In the genomic region with DNA sequence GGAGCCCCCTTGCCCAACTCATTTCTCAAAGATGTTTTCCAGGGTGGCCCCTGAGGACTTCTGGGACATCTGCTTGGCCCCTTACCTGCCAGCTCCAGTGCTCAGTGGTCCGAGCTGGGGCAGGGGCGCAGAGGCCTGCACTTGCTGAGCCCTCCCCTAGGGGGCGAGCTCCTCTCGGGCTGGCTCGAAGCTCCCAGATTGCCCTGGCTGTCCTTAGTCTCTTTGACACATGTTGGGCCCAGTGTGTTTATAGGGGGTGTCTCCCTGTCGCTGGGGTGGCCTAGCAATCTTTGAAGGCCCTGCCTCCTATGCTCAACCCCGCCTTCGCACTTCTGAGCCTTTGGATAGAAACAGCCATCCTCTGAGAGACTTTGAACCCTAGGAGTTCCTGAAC, we compare ENCODE assay signal across 8 mouse cellular contexts. TPM values are rescaled to one million over a fixed set of nuclear protein-coding genes. Genes with fewer than 3 reads are reported as not detected.
DNase-seq lines count a peak whose midpoint lies in the region; ATAC-seq and TF ChIP-seq lines count a peak whose summit lies in the region.

No protein-coding gene starts in this region.

- ATAC-seq in lung, embryonic 16.5 days (ENCODE audit: low read depth), result peak; percentile 18; the same call in 1 of the 2 replicates

- H3K9me3 ChIP-seq in lung, embryonic 16.5 days (ENCODE audit: control insufficient read depth, low read length), result no peaks in the 10 kb centered on the region

- TF ChIP-seq CTCF in olfactory bulb, adult 2 months (IDR thresholded peaks at IDR 0.05; ENCODE audit: insufficient read depth, low read depth, low read length), result peak; percentile 91

- H3K4me1 ChIP-seq in lung, embryonic 16.5 days (replicated peaks; ENCODE audit: control insufficient read depth, insufficient read depth, low read length), result peaks cover 44% of the 10 kb centered on the region
- peaks cover 35% of the 10 kb centered on the region for H3K4me1 ChIP-seq in olfactory bulb, adult 2 months (ENCODE audit: control insufficient read depth, insufficient read depth, low read length)

- no peaks in the 10 kb centered on the region for H3K36me3 ChIP-seq in lung, embryonic 16.5 days (ENCODE audit: control insufficient read depth, insufficient read depth, low read length)

- DNase-seq in urinary bladder, adult 2 months (ENCODE audit: low spot score), result peak; percentile 31
- DNase-seq in urinary bladder, adult 18-20 months (ENCODE audit: low spot score in 2 of 2), result no peak
- DNase-seq in cerebellum, postnatal 14 days, result peak; percentile 77 to 78
- peak; percentile 26 to 43 for DNase-seq in heart, adult 9 months (ENCODE audit: low spot score in 2 of 2)
- DNase-seq in kidney, adult 8-10 months, result peak; percentile 78 to 84
- no peak for DNase-seq in c-Kit-positive CD71-positive TER-119-positive erythroid progenitor cells, embryonic 14.5 days (ENCODE audit: low spot score)

- H3K27me3 ChIP-seq in lung, embryonic 16.5 days (ENCODE audit: control insufficient read depth, insufficient read depth, low read depth, low read length), result peaks cover 10% of the 10 kb centered on the region

- H3K27ac ChIP-seq in lung, embryonic 16.5 days (ENCODE audit: low read length), result no peak overlapping the region
- H3K27ac ChIP-seq in olfactory bulb, adult 2 months (ENCODE audit: insufficient read depth, low read depth, low read length), result no peak overlapping the region

- H3K4me2 ChIP-seq in lung, embryonic 16.5 days (ENCODE audit: low read depth, low read length), result peak overlapping the region; percentile 95

- WGBS in lung, embryonic 16.5 days, result 10% methylated on average over 8 of the region's 8 CpGs
- whole genome bisulfite sequencing in olfactory bulb, adult 2 months, result 14% methylated on average over 8 of the region's 8 CpGs

- TF ChIP-seq POLR2A in olfactory bulb, adult 2 months (IDR thresholded peaks at IDR 0.05; ENCODE audit: insufficient read depth, low read depth, low read length), result no peak

- no peak overlapping the region for H3K4me3 ChIP-seq in lung, embryonic 16.5 days (ENCODE audit: low read length)
- no peak overlapping the region for H3K4me3 ChIP-seq in olfactory bulb, adult 2 months (ENCODE audit: insufficient read depth, low read depth, low read length)

- peak overlapping the region; percentile 70; the same call in 1 of the 2 replicates for H3K9ac ChIP-seq in lung, embryonic 16.5 days (ENCODE audit: low read length)

RNA-seq across cellular contexts. Expression of a gene that starts 5.6 kb away (rescaled TPM):
- polyA plus RNA-seq in urinary bladder, adult 2 months (2012; rRNA removed), result 32.2 and 36.0 TPM in 2 replicates
- polyA plus RNA-seq in lung, embryonic 16.5 days (2015; fragmentation: Nextera tagmentation; extraction: Ambion mirVana), result 13.3 and 14.0 TPM in 2 replicates
- not detected in 2 replicates for polyA plus RNA-seq in olfactory bulb, adult 2 months (2012; ENCODE audit: insufficient read depth, insufficient read length, low replicate concordance, missing spikeins)

RNA-seq across cellular contexts. Expression of a gene that starts 50.8 kb away (rescaled TPM):
- polyA plus RNA-seq in urinary bladder, adult 2 months (2012; rRNA removed), result 5.4 and 6.8 TPM in 2 replicates
- 7.7 and 7.9 TPM in 2 replicates for polyA plus RNA-seq in lung, embryonic 16.5 days (2015; fragmentation: Nextera tagmentation; extraction: Ambion mirVana)
- not detected in 2 replicates for polyA plus RNA-seq in olfactory bulb, adult 2 months (2012; ENCODE audit: insufficient read depth, insufficient read length, low replicate concordance, missing spikeins)

Comparison
In these comparisons a context has a peak if more than half of its experiments do, and no peak if none do; other contexts are left out.
1. DNase-seq: peak in urinary bladder, adult 2 months (single experiment), cerebellum, postnatal 14 days (2 of 2), heart, adult 9 months (2 of 2) and kidney, adult 8-10 months (2 of 2); none in urinary bladder, adult 18-20 months (0 of 2) and c-Kit-positive CD71-positive TER-119-positive erythroid progenitor cells, embryonic 14.5 days (single experiment).